Mouse (Mus musculus) heart, embryonic 12.5 days (tissue): ENCODE results near the gene Slc16a6. TPM values are rescaled to one million over a fixed set of nuclear protein-coding genes. Genes with fewer than 3 reads are reported as not detected.

Experiments used
- ATAC-seq: fragments of 200-750 bp; cut with Nextera tagmentation; 2 replicates; pipeline ENCODE4 v1.8.0; 2017; ENCODE audit warnings: moderate TSS enrichment, moderate library complexity; ENCODE audit not compliant: insufficient number of reproducible peaks, low FRiP score
- H3K27ac ChIP-seq: fragments of 300-500 bp; sonication (generic); 2 replicates; pipeline ENCODE4 v1.5.1; 2016; ENCODE audit warnings: mild to moderate bottlenecking, moderate library complexity; ENCODE audit not compliant: poor library complexity, severe bottlenecking
- H3K27me3 ChIP-seq: fragments of 300-500 bp; sonication (generic); replicated peaks from 2 replicates; pipeline ENCODE4 v1.6.1; 2016; ENCODE audit warnings: mild to moderate bottlenecking, moderate library complexity
- H3K36me3 ChIP-seq: fragments of 300-500 bp; sonication (generic); 2 replicates; pipeline ENCODE4 v1.6.1; 2016; ENCODE audit warnings: mild to moderate bottlenecking, moderate library complexity
- H3K4me1 ChIP-seq: fragments of 300-500 bp; sonication (generic); replicated peaks from 2 replicates; pipeline ENCODE4 v1.6.1; 2016; ENCODE audit warnings: mild to moderate bottlenecking
- H3K4me2 ChIP-seq: fragments of 300-500 bp; sonication (generic); 2 replicates; pipeline ENCODE4 v1.6.1; 2016; ENCODE audit warnings: mild to moderate bottlenecking, moderate library complexity
- H3K4me3 ChIP-seq: fragments of 300-500 bp; sonication (generic); 2 replicates; pipeline ENCODE4 v1.5.1; 2016; ENCODE audit warnings: mild to moderate bottlenecking
- H3K9ac ChIP-seq: fragments of 300-500 bp; sonication (generic); 2 replicates; pipeline ENCODE4 v1.6.1; 2016; ENCODE audit warnings: mild to moderate bottlenecking, moderate library complexity
- H3K9me3 ChIP-seq: fragments of 300-500 bp; sonication (generic); replicated peaks from 2 replicates; pipeline ENCODE4 v1.6.1; 2016; ENCODE audit warnings: mild to moderate bottlenecking, moderate library complexity
- WGBS: fragments of 180-500 bp; shearing (Covaris S2); methylation state at CpG from one replicate; pipeline ENCODE4 v1.1.7; 2016; 5-methylcytosine and 5-hydroxymethylcytosine counted together
- microRNA-seq: library from miRNA; unstranded; fragments of <30 nt; microRNA quantifications from one replicate; pipeline ENCODE4, GENCODE M21; 2017
- polyA plus RNA-seq: library from polyadenylated mRNA; unstranded; fragments of >200 nt; fragmentation: Nextera tagmentation; extraction: Ambion mirVana; gene quantifications from 2 replicates; pipeline ENCODE4 v1.2.1, GENCODE M21; 2016

The Slc16a6 gene
- polyA plus RNA-seq, 1 experiment from 2014 or later, result 11.9 TPM

- no peaks in the 10 kb centered on the region for H3K9me3 ChIP-seq
- H3K4me1 ChIP-seq, result peaks cover 7% of the 10 kb centered on the region
- H3K36me3 ChIP-seq, result no peaks in the 10 kb centered on the region
- no peak within 1 kb of the TSS for H3K4me2 ChIP-seq
- no peak within 1 kb of the TSS for H3K9ac ChIP-seq
- no peak within 1 kb of the TSS for H3K4me3 ChIP-seq
- WGBS, result 66% methylated on average over 6 of the region's 6 CpGs
- no peaks in the 10 kb centered on the region for H3K27me3 ChIP-seq
- H3K27ac ChIP-seq, result no peak within 1 kb of the TSS
- ATAC-seq, result peak; percentile 42; the same call in 1 of the 2 replicates
These were observed 59.8 kb downstream of the Slc16a6 start, which contains the start of gene 9930022D16Rik for GRCm38 (mm10) chr11:109413617-109414016. TSS of gene 9930022D16Rik (plus strand) at chr11:109413917.

DNA sequence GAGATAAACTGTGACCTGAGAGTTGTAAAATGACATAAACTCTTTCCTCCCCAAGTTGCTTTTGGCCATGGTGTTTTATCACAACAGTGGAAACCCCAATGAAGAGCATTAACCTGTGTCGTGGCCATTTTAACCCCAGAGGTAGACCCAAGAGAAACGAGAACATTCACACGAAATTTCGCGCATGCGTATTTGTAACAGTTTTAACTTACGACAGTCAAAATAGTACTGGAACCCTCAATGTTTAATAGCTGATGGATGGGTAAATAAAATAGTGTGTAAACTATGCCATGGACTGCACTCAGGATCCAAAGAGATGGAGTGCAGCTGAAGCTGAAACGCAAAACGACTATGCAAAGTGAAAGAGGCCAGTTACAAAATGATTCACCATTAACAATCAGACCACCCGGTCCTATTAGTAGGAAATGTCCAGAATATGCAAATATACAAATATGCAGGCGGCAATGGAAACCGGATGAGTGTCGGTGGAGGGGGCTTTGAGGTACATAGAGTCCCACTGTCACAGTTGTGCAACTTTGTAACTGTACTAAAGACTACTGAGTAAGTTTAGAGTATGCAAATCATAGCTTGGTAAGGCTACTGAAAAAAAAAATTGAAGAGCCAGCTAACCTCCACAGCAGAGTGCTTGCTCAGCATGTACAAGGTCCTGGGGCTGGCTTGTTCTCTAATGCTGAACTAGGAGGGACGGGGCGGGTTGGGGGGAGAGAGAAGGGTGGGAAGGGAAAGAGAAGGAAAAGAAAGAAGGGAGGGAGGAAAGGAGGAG lies 63.0 kb downstream of the Slc16a6 start:
- H3K36me3 ChIP-seq, result no peaks in the 10 kb centered on the region
- WGBS, result 85% methylated on average over 15 of the region's 15 CpGs
- no peaks in the 10 kb centered on the region for H3K4me1 ChIP-seq
- no peak for ATAC-seq
- H3K9ac ChIP-seq, result no peak overlapping the region
- H3K9me3 ChIP-seq, result no peaks in the 10 kb centered on the region
- H3K4me3 ChIP-seq, result no peak overlapping the region
- H3K4me2 ChIP-seq, result no peak overlapping the region
- H3K27me3 ChIP-seq, result no peaks in the 10 kb centered on the region
- H3K27ac ChIP-seq, result no peak overlapping the region

DNA sequence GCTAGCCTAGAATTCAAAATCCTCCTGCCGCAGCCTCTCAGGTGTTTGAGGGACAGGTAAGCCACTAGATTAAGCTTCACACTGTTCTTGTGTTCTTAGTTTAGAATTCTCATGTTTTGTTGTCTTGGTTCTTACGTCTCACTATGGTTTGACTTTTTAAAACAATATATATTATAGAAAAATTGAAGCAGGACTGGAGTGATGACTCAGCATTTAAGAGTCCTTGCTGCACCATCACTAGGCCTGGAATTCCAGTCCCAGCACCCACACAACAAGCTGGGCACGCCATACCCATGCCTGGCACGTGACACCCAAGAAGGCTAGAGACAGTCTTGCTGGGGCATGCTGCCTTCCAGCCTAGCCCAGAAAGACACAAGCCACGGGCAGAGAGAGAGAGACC lies 67.0 kb downstream of the Slc16a6 start:
- ATAC-seq, result no peak
- Histone ChIP-seq H3K27ac (no peak overlapping the region), H3K27me3 (no peaks in the 10 kb centered on the region), H3K4me3 (no peak overlapping the region), H3K4me2 (no peak overlapping the region), H3K9me3 (no peaks in the 10 kb centered on the region), H3K36me3 (peaks cover 2% of the 10 kb centered on the region; the same call in 1 of the 2 replicates), H3K4me1 (no peaks in the 10 kb centered on the region), H3K9ac (no peak overlapping the region)
- WGBS, result 84% methylated on average over 5 of the region's 5 CpGs

Small RNA genes within 50 kb of the gene (microRNA-seq; reads per million reads assigned to microRNA genes)
- not detected for gene Gm25540

Other genes with a start within 250 kb of the Slc16a6 start
- 0.91 and 1.1 TPM in 2 replicates for gene Rgs9, start 175.5 kb downstream of the Slc16a6 start, polyA plus RNA-seq
- 21.6 and 27.2 TPM in 2 replicates for gene Gna13, start 110.8 kb downstream of the Slc16a6 start, polyA plus RNA-seq
- gene 9930022D16Rik, start 59.7 kb downstream of the Slc16a6 start, polyA plus RNA-seq, result not detected in 2 replicates
- gene Amz2, start 47.7 kb downstream of the Slc16a6 start, polyA plus RNA-seq, result 32.5 and 33.9 TPM in 2 replicates
- 4.5 and 5.7 TPM in 2 replicates for gene Arsg, start 224 bp downstream of the Slc16a6 start, polyA plus RNA-seq
- gene Wipi1, start 138.4 kb upstream of the Slc16a6 start, polyA plus RNA-seq, result 49.9 and 51.3 TPM in 2 replicates
- gene Prkar1a, start 175.8 kb upstream of the Slc16a6 start, polyA plus RNA-seq, result 507 and 511 TPM in 2 replicates
- gene Fam20a, start 248.7 kb upstream of the Slc16a6 start, polyA plus RNA-seq, result 1.2 and 1.4 TPM in 2 replicates